Comparison of ENCODE assay signal across 8 mouse cellular contexts in genomic region chr10:78244058-78244437, GRCm38 (mm10). TPM values are rescaled to one million over a fixed set of nuclear protein-coding genes. Genes with fewer than 3 reads are reported as not detected.
DNase-seq lines count a peak whose midpoint lies in the region; ATAC-seq and TF ChIP-seq lines count a peak whose summit lies in the region.

No protein-coding gene starts in this region.

- no peak for TF ChIP-seq CTCF in lung, adult 2 months (IDR thresholded peaks at IDR 0.05; ENCODE audit: insufficient read depth, low read length)

- peak; percentile 64 for ATAC-seq in neural tube, embryonic 14.5 days (ENCODE audit: low read depth)

- no peaks in the 10 kb centered on the region for H3K9me3 ChIP-seq in neural tube, embryonic 14.5 days (ENCODE audit: control insufficient read depth, low read length)

- DNase-seq in urinary bladder, postnatal 14 days (ENCODE audit: low spot score) = peak; percentile 17
- DNase-seq in urinary bladder, postnatal 10 days (ENCODE audit: low spot score) = no peak
- DNase-seq in cerebellum, postnatal 14 days = peak; percentile 59 to 66
- DNase-seq in heart, adult 18-20 months = peak; percentile 49 to 57
- DNase-seq in kidney, adult 18-20 months = peak; percentile 64
- no peak for DNase-seq in lung, adult 2 months
- peak; percentile 37 to 53 for DNase-seq in thymus, postnatal 36 days

- H3K27me3 ChIP-seq in neural tube, embryonic 14.5 days (ENCODE audit: control insufficient read depth, insufficient read depth, low read length) = no peaks in the 10 kb centered on the region

- peak overlapping the region; percentile 76 for H3K9ac ChIP-seq in neural tube, embryonic 14.5 days (replicated peaks; ENCODE audit: low read depth, low read length)

- under 1% methylated on average over 33 of the region's 33 CpGs for WGBS in lung, adult 2 months
- WGBS in neural tube, embryonic 14.5 days = under 1% methylated on average over 26 of the region's 33 CpGs

- H3K36me3 ChIP-seq in neural tube, embryonic 14.5 days (ENCODE audit: control insufficient read depth, insufficient read depth, low read length) = no peaks in the 10 kb centered on the region

- H3K27ac ChIP-seq in neural tube, embryonic 14.5 days (ENCODE audit: low read depth, low read length) = peak overlapping the region; percentile 87

- H3K4me1 ChIP-seq in lung, adult 2 months (ENCODE audit: control insufficient read depth, insufficient read depth, low read length) = peaks cover 5% of the 10 kb centered on the region; the same call in 1 of the 2 replicates
- H3K4me1 ChIP-seq in neural tube, embryonic 14.5 days (ENCODE audit: control insufficient read depth, insufficient read depth, low read length) = peaks cover 17% of the 10 kb centered on the region

- H3K4me2 ChIP-seq in neural tube, embryonic 14.5 days (ENCODE audit: low read depth, low read length) = peak overlapping the region; percentile 82

- no peak for TF ChIP-seq POLR2A in lung, adult 2 months (IDR thresholded peaks at IDR 0.05; ENCODE audit: borderline replicate concordance, extremely low read depth, low read depth, low read length)

- peak overlapping the region; percentile 59 for H3K4me3 ChIP-seq in lung, adult 2 months (replicated peaks; ENCODE audit: extremely low read depth, low read depth, low read length)
- peak overlapping the region; percentile 77 for H3K4me3 ChIP-seq in neural tube, embryonic 14.5 days (ENCODE audit: low read depth, low read length)

RNA-seq across cellular contexts. Expression of gene Trappc10, which starts 0.4 kb away (rescaled TPM):
- 10 to 100 TPM; 51.1 to 54.8 TPM for total RNA-seq in heart, adult 18-20 months (2021)
- 45.4 and 50.0 TPM in 2 replicates for polyA plus RNA-seq in lung, adult 2 months (2012; rRNA removed)
- polyA plus RNA-seq in neural tube, embryonic 14.5 days (2014; fragmentation: Nextera tagmentation; extraction: Ambion mirVana) = 28.4 and 43.2 TPM in 2 replicates

RNA-seq across cellular contexts. Expression of gene Pwp2, which starts 59.1 kb away (rescaled TPM):
- total RNA-seq in heart, adult 18-20 months (2021) = 10 to 100 TPM; 11.2 to 11.6 TPM
- polyA plus RNA-seq in lung, adult 2 months (2012; rRNA removed) = 6.7 and 8.7 TPM in 2 replicates
- 12.7 and 15.7 TPM in 2 replicates for polyA plus RNA-seq in neural tube, embryonic 14.5 days (2014; fragmentation: Nextera tagmentation; extraction: Ambion mirVana)

Comparison
In these comparisons a context has a peak if more than half of its experiments do, and no peak if none do; other contexts are left out.
1. DNase-seq: peak in urinary bladder, postnatal 14 days (single experiment), cerebellum, postnatal 14 days (2 of 2), heart, adult 18-20 months (2 of 2), kidney, adult 18-20 months (single experiment) and thymus, postnatal 36 days (2 of 2); none in urinary bladder, postnatal 10 days (single experiment) and lung, adult 2 months (single experiment).